In genomic region chr9:39550806-39551205, GRCm38 (mm10) we compare ENCODE assay signal across 41 mouse cellular contexts. TPM values are rescaled to one million over a fixed set of nuclear protein-coding genes. Genes with fewer than 3 reads are reported as not detected.
DNase-seq lines count a peak whose midpoint lies in the region; ATAC-seq lines count a peak whose summit lies in the region.
"Had no signal": no experiment of that assay in that cellular context is flagged by ENCODE, and none has a peak within 500 bp of the region (broad histone marks: within the 10 kb centered on the region; RNA-seq: fewer than 3 reads in every experiment).

No protein-coding gene starts in this region.

- no peaks in the 10 kb centered on the region for H3K27me3 ChIP-seq in forebrain, embryonic 14.5 days (replicated peaks; ENCODE audit: control insufficient read depth, insufficient read depth, low read length)
- H3K27me3 ChIP-seq in forebrain, embryonic 15.5 days: no peaks in the 10 kb centered on the region
- H3K27me3 ChIP-seq in embryonic facial prominence, embryonic 14.5 days (replicated peaks; ENCODE audit: control insufficient read depth, insufficient read depth, low read length): no peaks in the 10 kb centered on the region
- no peaks in the 10 kb centered on the region for H3K27me3 ChIP-seq in midbrain, embryonic 16.5 days (ENCODE audit: control insufficient read depth, insufficient read depth, low read depth, low read length)
- H3K27me3 ChIP-seq: embryonic facial prominence, embryonic 15.5 days; forebrain, embryonic 13.5 days; hindbrain, embryonic 15.5 days; limb, embryonic 15.5 days; liver, embryonic 15.5 days had no signal

- ATAC-seq in forebrain, embryonic 14.5 days: no peak
- ATAC-seq in forebrain, embryonic 15.5 days (replicated peaks): no peak
- ATAC-seq in embryonic facial prominence, embryonic 14.5 days (ENCODE audit: low read depth): no peak
- no peak for ATAC-seq in midbrain, embryonic 16.5 days
- ATAC-seq: activated CD4-positive, CD25-positive, alpha-beta regulatory T cell, adult 4 months; forebrain, embryonic 13.5 days; inflammation-experienced regulatory T-cells, adult 6 months had no signal

- H3K4me2 ChIP-seq in forebrain, embryonic 14.5 days (ENCODE audit: low read length): no peak overlapping the region
- H3K4me2 ChIP-seq in forebrain, embryonic 15.5 days (replicated peaks): no peak overlapping the region
- no peak overlapping the region for H3K4me2 ChIP-seq in embryonic facial prominence, embryonic 14.5 days (ENCODE audit: low read depth, low read length)
- no peak overlapping the region for H3K4me2 ChIP-seq in midbrain, embryonic 16.5 days (ENCODE audit: low read length)
- H3K4me2 ChIP-seq: embryonic facial prominence, embryonic 15.5 days; forebrain, embryonic 13.5 days; hindbrain, embryonic 15.5 days; limb, embryonic 15.5 days; liver, embryonic 15.5 days; midbrain, embryonic 11.5 days had no signal

- 85% methylated on average over 5 of the region's 5 CpGs for WGBS in forebrain, embryonic 14.5 days
- 69% methylated on average over 5 of the region's 5 CpGs for WGBS in forebrain, embryonic 15.5 days
- 40% methylated on average over 5 of the region's 5 CpGs for WGBS in embryonic facial prominence, embryonic 14.5 days
- 63% methylated on average over 5 of the region's 5 CpGs for WGBS in midbrain, embryonic 16.5 days

- no peak overlapping the region for H3K27ac ChIP-seq in forebrain, embryonic 14.5 days (ENCODE audit: low read depth, low read length)
- H3K27ac ChIP-seq in forebrain, embryonic 15.5 days (replicated peaks): no peak overlapping the region
- no peak overlapping the region for H3K27ac ChIP-seq in embryonic facial prominence, embryonic 14.5 days (replicated peaks; ENCODE audit: low read depth, low read length)
- H3K27ac ChIP-seq in midbrain, embryonic 16.5 days (ENCODE audit: low read length): no peak overlapping the region
- H3K27ac ChIP-seq: embryonic facial prominence, embryonic 15.5 days; forebrain, embryonic 13.5 days; hindbrain, embryonic 10.5 days; hindbrain, embryonic 15.5 days; limb, embryonic 15.5 days; liver, embryonic 15.5 days had no signal

- peak; percentile 30 for DNase-seq in forebrain, embryonic 14.5 days (ENCODE audit: low spot score)
- peak; percentile 7 to 8 for DNase-seq in left cerebral cortex, postnatal 25 days (ENCODE audit: low spot score in 2 of 2)
- no peak for DNase-seq in left cerebral cortex, postnatal 10 days (ENCODE audit: extremely low spot score in 1 of 2, low spot score in 2 of 2)
- DNase-seq in lung, postnatal 36 days: peak; percentile 3
- no peak for DNase-seq in lung, postnatal 4 days
- peak; percentile 79 for DNase-seq in embryonic facial prominence, embryonic 14.5 days (ENCODE audit: low spot score)
- DNase-seq: adrenal gland, adult 2 months; cerebellum, adult 11-12 months; cerebellum, adult 9-11 months; embryo, embryonic 11 days; heart, postnatal 14 days; kidney, adult 11 months; kidney, postnatal 14 days; thymus, postnatal 4 days had no signal

- intact Hi-C loops in left cerebral cortex, postnatal 25 days (cut with DNase I): no loop called here
- intact Hi-C loops in left cerebral cortex, postnatal 10 days (cut with DNase I): no loop called here

- H3K9ac ChIP-seq in forebrain, embryonic 14.5 days (ENCODE audit: low read length): no peak overlapping the region
- H3K9ac ChIP-seq in forebrain, embryonic 15.5 days (replicated peaks): no peak overlapping the region
- no peak overlapping the region for H3K9ac ChIP-seq in embryonic facial prominence, embryonic 14.5 days (ENCODE audit: low read depth, low read length)
- no peak overlapping the region for H3K9ac ChIP-seq in midbrain, embryonic 16.5 days (ENCODE audit: low read depth, low read length)
- H3K9ac ChIP-seq: embryonic facial prominence, embryonic 15.5 days; forebrain, embryonic 13.5 days; hindbrain, embryonic 15.5 days; limb, embryonic 15.5 days; liver, embryonic 15.5 days had no signal

- no peaks in the 10 kb centered on the region for H3K4me1 ChIP-seq in forebrain, embryonic 14.5 days (ENCODE audit: control insufficient read depth, insufficient read depth, low read length)
- peaks cover 4% of the 10 kb centered on the region; the same call in 1 of the 2 replicates for H3K4me1 ChIP-seq in forebrain, embryonic 15.5 days
- H3K4me1 ChIP-seq in embryonic facial prominence, embryonic 14.5 days (ENCODE audit: control insufficient read depth, insufficient read depth, low read length): no peaks in the 10 kb centered on the region; the same call in 1 of the 2 replicates
- no peaks in the 10 kb centered on the region for H3K4me1 ChIP-seq in midbrain, embryonic 16.5 days (ENCODE audit: control insufficient read depth, insufficient read depth, low read length)
- H3K4me1 ChIP-seq: embryonic facial prominence, embryonic 15.5 days; forebrain, embryonic 13.5 days; hindbrain, embryonic 10.5 days; hindbrain, embryonic 15.5 days; limb, embryonic 15.5 days; liver, embryonic 15.5 days had no signal

- no peaks in the 10 kb centered on the region for H3K36me3 ChIP-seq in forebrain, embryonic 14.5 days (ENCODE audit: control insufficient read depth, insufficient read depth, low read length)
- H3K36me3 ChIP-seq in forebrain, embryonic 15.5 days: no peaks in the 10 kb centered on the region
- H3K36me3 ChIP-seq in embryonic facial prominence, embryonic 14.5 days (ENCODE audit: control insufficient read depth, insufficient read depth, low read length): no peaks in the 10 kb centered on the region
- H3K36me3 ChIP-seq in midbrain, embryonic 16.5 days (ENCODE audit: control insufficient read depth, insufficient read depth, low read length): no peaks in the 10 kb centered on the region
- H3K36me3 ChIP-seq: embryonic facial prominence, embryonic 15.5 days; hindbrain, embryonic 10.5 days; hindbrain, embryonic 15.5 days; limb, embryonic 15.5 days; liver, embryonic 15.5 days had no signal

- no peaks in the 10 kb centered on the region for H3K9me3 ChIP-seq in forebrain, embryonic 14.5 days (replicated peaks; ENCODE audit: control insufficient read depth, low read length)
- no peaks in the 10 kb centered on the region for H3K9me3 ChIP-seq in forebrain, embryonic 15.5 days
- H3K9me3 ChIP-seq in embryonic facial prominence, embryonic 14.5 days (ENCODE audit: control insufficient read depth, low read length): no peaks in the 10 kb centered on the region
- H3K9me3 ChIP-seq in midbrain, embryonic 16.5 days (replicated peaks; ENCODE audit: control insufficient read depth, low read length, poor library complexity, severe bottlenecking): no peaks in the 10 kb centered on the region
- H3K9me3 ChIP-seq: embryonic facial prominence, embryonic 15.5 days; forebrain, embryonic 13.5 days; hindbrain, embryonic 10.5 days; hindbrain, embryonic 15.5 days; limb, embryonic 15.5 days; liver, embryonic 15.5 days had no signal

- no peak overlapping the region for H3K4me3 ChIP-seq in forebrain, embryonic 14.5 days (ENCODE audit: low read depth, low read length)
- H3K4me3 ChIP-seq in forebrain, embryonic 15.5 days: no peak overlapping the region
- no peak overlapping the region for H3K4me3 ChIP-seq in embryonic facial prominence, embryonic 14.5 days (ENCODE audit: low read depth, low read length)
- H3K4me3 ChIP-seq in midbrain, embryonic 16.5 days (ENCODE audit: low read depth, low read length): no peak overlapping the region
- H3K4me3 ChIP-seq: embryonic facial prominence, embryonic 15.5 days; forebrain, embryonic 13.5 days; hindbrain, embryonic 10.5 days; hindbrain, embryonic 15.5 days; limb, embryonic 15.5 days; liver, embryonic 15.5 days had no signal

RNA-seq across cellular contexts. Expression of gene Olfr958, which starts 3.0 kb away (rescaled TPM):
- polyA plus RNA-seq in forebrain, embryonic 14.5 days (2014; fragmentation: Nextera tagmentation; extraction: Ambion mirVana): not detected in 2 replicates
- polyA plus RNA-seq in forebrain, embryonic 15.5 days (2015; fragmentation: Nextera tagmentation; extraction: Ambion mirVana): not detected in 2 replicates
- total RNA-seq in left cerebral cortex, postnatal 25 days (2021): not detected
- not detected for total RNA-seq in left cerebral cortex, postnatal 10 days (2021)
- 0.18 TPM in 1 of 2 replicates, not detected in the other for polyA plus RNA-seq in embryonic facial prominence, embryonic 14.5 days (2014; fragmentation: Nextera tagmentation; extraction: Ambion mirVana)
- not detected in 2 replicates for polyA plus RNA-seq in midbrain, embryonic 16.5 days (2015; fragmentation: Nextera tagmentation; extraction: Ambion mirVana)
- total RNA-seq: adrenal gland, adult 2 months; gastrocnemius, adult 8-10 months; heart, adult 8-10 months; heart, postnatal 14 days; layer of hippocampus, adult 18-20 months; left cerebral cortex, adult 18-20 months; left cerebral cortex, postnatal 36 days; megakaryocyte progenitor cell, adult 5-6 weeks; MEL had no signal
- polyA plus RNA-seq: activated CD4-positive, CD25-positive, alpha-beta regulatory T cell, adult 4 months; adrenal gland, adult 2 months; embryonic facial prominence, embryonic 15.5 days; forebrain, embryonic 13.5 days; gonadal fat pad, adult 2 months; heart, embryonic 14.5 days; hindbrain, embryonic 10.5 days; hindbrain, embryonic 15.5 days; inflammation-experienced regulatory T-cells, adult 6 months; kidney, embryonic 14.5 days; limb, embryonic 15.5 days; liver, embryonic 15.5 days; lung, embryonic 16.5 days; midbrain, embryonic 11.5 days; neural tube, embryonic 14.5 days; small intestine, adult 2 months; stomach, embryonic 14.5 days; testis, adult 2 months; thymus, postnatal 0 days had no signal

RNA-seq across cellular contexts. Expression of gene Olfr959, which starts 24.6 kb away (rescaled TPM):
- polyA plus RNA-seq in forebrain, embryonic 14.5 days (2014; fragmentation: Nextera tagmentation; extraction: Ambion mirVana): not detected in 2 replicates
- polyA plus RNA-seq in forebrain, embryonic 15.5 days (2015; fragmentation: Nextera tagmentation; extraction: Ambion mirVana): not detected in 2 replicates
- total RNA-seq in left cerebral cortex, postnatal 25 days (2021): not detected
- not detected for total RNA-seq in left cerebral cortex, postnatal 10 days (2021)
- polyA plus RNA-seq in embryonic facial prominence, embryonic 14.5 days (2014; fragmentation: Nextera tagmentation; extraction: Ambion mirVana): not detected in 2 replicates
- polyA plus RNA-seq in midbrain, embryonic 16.5 days (2015; fragmentation: Nextera tagmentation; extraction: Ambion mirVana): not detected in 2 replicates
- total RNA-seq: adrenal gland, adult 2 months; gastrocnemius, adult 8-10 months; heart, adult 8-10 months; heart, postnatal 14 days; layer of hippocampus, adult 18-20 months; left cerebral cortex, adult 18-20 months; left cerebral cortex, postnatal 36 days; megakaryocyte progenitor cell, adult 5-6 weeks; MEL had no signal
- polyA plus RNA-seq: activated CD4-positive, CD25-positive, alpha-beta regulatory T cell, adult 4 months; adrenal gland, adult 2 months; forebrain, embryonic 13.5 days; gonadal fat pad, adult 2 months; heart, embryonic 14.5 days; hindbrain, embryonic 10.5 days; hindbrain, embryonic 15.5 days; inflammation-experienced regulatory T-cells, adult 6 months; kidney, embryonic 14.5 days; limb, embryonic 15.5 days; liver, embryonic 15.5 days; lung, embryonic 16.5 days; midbrain, embryonic 11.5 days; neural tube, embryonic 14.5 days; small intestine, adult 2 months; stomach, embryonic 14.5 days; testis, adult 2 months; thymus, postnatal 0 days had no signal

RNA-seq across cellular contexts. Expression of gene Olfr957, which starts 35.2 kb away (rescaled TPM):
- polyA plus RNA-seq in forebrain, embryonic 14.5 days (2014; fragmentation: Nextera tagmentation; extraction: Ambion mirVana): not detected in 2 replicates
- polyA plus RNA-seq in forebrain, embryonic 15.5 days (2015; fragmentation: Nextera tagmentation; extraction: Ambion mirVana): not detected in 2 replicates
- total RNA-seq in left cerebral cortex, postnatal 25 days (2021): not detected
- not detected for total RNA-seq in left cerebral cortex, postnatal 10 days (2021)
- 0.14 and 0.42 TPM in 2 replicates for polyA plus RNA-seq in embryonic facial prominence, embryonic 14.5 days (2014; fragmentation: Nextera tagmentation; extraction: Ambion mirVana)
- polyA plus RNA-seq in midbrain, embryonic 16.5 days (2015; fragmentation: Nextera tagmentation; extraction: Ambion mirVana): not detected in 2 replicates
- total RNA-seq: adrenal gland, adult 2 months; gastrocnemius, adult 8-10 months; heart, adult 8-10 months; heart, postnatal 14 days; layer of hippocampus, adult 18-20 months; left cerebral cortex, adult 18-20 months; left cerebral cortex, postnatal 36 days; megakaryocyte progenitor cell, adult 5-6 weeks; MEL had no signal
- polyA plus RNA-seq: activated CD4-positive, CD25-positive, alpha-beta regulatory T cell, adult 4 months; adrenal gland, adult 2 months; forebrain, embryonic 13.5 days; gonadal fat pad, adult 2 months; heart, embryonic 14.5 days; hindbrain, embryonic 10.5 days; hindbrain, embryonic 15.5 days; inflammation-experienced regulatory T-cells, adult 6 months; kidney, embryonic 14.5 days; limb, embryonic 15.5 days; liver, embryonic 15.5 days; lung, embryonic 16.5 days; midbrain, embryonic 11.5 days; neural tube, embryonic 14.5 days; small intestine, adult 2 months; stomach, embryonic 14.5 days; testis, adult 2 months; thymus, postnatal 0 days had no signal

RNA-seq across cellular contexts. Expression of gene AW551984, which starts 53.4 kb away (rescaled TPM):
- polyA plus RNA-seq in forebrain, embryonic 14.5 days (2014; fragmentation: Nextera tagmentation; extraction: Ambion mirVana): 51.5 and 68.6 TPM in 2 replicates
- 38.8 and 53.5 TPM in 2 replicates for polyA plus RNA-seq in forebrain, embryonic 15.5 days (2015; fragmentation: Nextera tagmentation; extraction: Ambion mirVana)
- 1 to 10 TPM; 5.3 to 7.1 TPM for total RNA-seq in left cerebral cortex, postnatal 25 days (2021)
- 10 to 100 TPM; 21.0 to 26.1 TPM for total RNA-seq in left cerebral cortex, postnatal 10 days (2021)
- 165 and 171 TPM in 2 replicates for polyA plus RNA-seq in embryonic facial prominence, embryonic 14.5 days (2014; fragmentation: Nextera tagmentation; extraction: Ambion mirVana)
- 215 and 253 TPM in 2 replicates for polyA plus RNA-seq in midbrain, embryonic 16.5 days (2015; fragmentation: Nextera tagmentation; extraction: Ambion mirVana)
- total RNA-seq: megakaryocyte progenitor cell, adult 5-6 weeks; MEL had no signal
- polyA plus RNA-seq: activated CD4-positive, CD25-positive, alpha-beta regulatory T cell, adult 4 months; inflammation-experienced regulatory T-cells, adult 6 months had no signal

RNA-seq across cellular contexts. Expression of gene Olfr44, which starts 57.0 kb away (rescaled TPM):
- not detected in 2 replicates for polyA plus RNA-seq in forebrain, embryonic 14.5 days (2014; fragmentation: Nextera tagmentation; extraction: Ambion mirVana)
- not detected in 2 replicates for polyA plus RNA-seq in forebrain, embryonic 15.5 days (2015; fragmentation: Nextera tagmentation; extraction: Ambion mirVana)
- not detected for total RNA-seq in left cerebral cortex, postnatal 25 days (2021)
- total RNA-seq in left cerebral cortex, postnatal 10 days (2021): not detected
- not detected in 2 replicates for polyA plus RNA-seq in embryonic facial prominence, embryonic 14.5 days (2014; fragmentation: Nextera tagmentation; extraction: Ambion mirVana)
- not detected in 2 replicates for polyA plus RNA-seq in midbrain, embryonic 16.5 days (2015; fragmentation: Nextera tagmentation; extraction: Ambion mirVana)
- total RNA-seq: adrenal gland, adult 2 months; gastrocnemius, adult 8-10 months; heart, adult 8-10 months; heart, postnatal 14 days; layer of hippocampus, adult 18-20 months; left cerebral cortex, adult 18-20 months; left cerebral cortex, postnatal 36 days; megakaryocyte progenitor cell, adult 5-6 weeks; MEL had no signal
- polyA plus RNA-seq: activated CD4-positive, CD25-positive, alpha-beta regulatory T cell, adult 4 months; adrenal gland, adult 2 months; embryonic facial prominence, embryonic 15.5 days; forebrain, embryonic 13.5 days; gonadal fat pad, adult 2 months; heart, embryonic 14.5 days; hindbrain, embryonic 10.5 days; hindbrain, embryonic 15.5 days; inflammation-experienced regulatory T-cells, adult 6 months; kidney, embryonic 14.5 days; limb, embryonic 15.5 days; liver, embryonic 15.5 days; lung, embryonic 16.5 days; midbrain, embryonic 11.5 days; neural tube, embryonic 14.5 days; small intestine, adult 2 months; stomach, embryonic 14.5 days; testis, adult 2 months; thymus, postnatal 0 days had no signal

Comparison
In these comparisons a context has a peak if more than half of its experiments do, and no peak if none do; other contexts are left out.
1. DNase-seq: peak in forebrain, embryonic 14.5 days (single experiment), left cerebral cortex, postnatal 25 days (2 of 2), lung, postnatal 36 days (single experiment) and embryonic facial prominence, embryonic 14.5 days (single experiment); none in left cerebral cortex, postnatal 10 days (0 of 2) and lung, postnatal 4 days (0 of 2).